Mouse (Mus musculus) myocyte (in vitro differentiated cells): ENCODE measurements around the gene Synj2. TPM values are rescaled to one million over a fixed set of nuclear protein-coding genes. Genes with fewer than 3 reads are reported as not detected.

ENCODE experiments used
- H3K27me3 ChIP-seq: one replicate; pipeline ENCODE4 v1.6.1; 2011; ENCODE audit not compliant: control insufficient read depth, insufficient read depth, insufficient read length
- H3K36me3 ChIP-seq: one replicate; pipeline ENCODE4 v1.6.1; 2011; ENCODE audit not compliant: control insufficient read depth, insufficient read depth
- H3K4me2 ChIP-seq: one replicate; pipeline ENCODE4 v1.6.1; 2011; ENCODE audit warnings: low read depth, control low read depth
- H3K4me3 ChIP-seq: one replicate; pipeline ENCODE4 v1.5.1; 2011; ENCODE audit warnings: mild to moderate bottlenecking, control low read depth, moderate library complexity
- H3K79me2 ChIP-seq: one replicate; pipeline ENCODE4 v1.6.1; 2011; ENCODE audit not compliant: control insufficient read depth, insufficient read depth
- H3ac ChIP-seq: one replicate; pipeline ENCODE4 v1.6.1; 2011; ENCODE audit not compliant: control insufficient read depth, insufficient read length
- CEBPB ChIP-seq: IDR thresholded peaks from 2 replicates; pipeline ENCODE4 v1.6.1; 2011; ENCODE audit warnings: mild to moderate bottlenecking, moderate library complexity; ENCODE audit not compliant: poor library complexity, insufficient read depth, severe bottlenecking
- E2F4 ChIP-seq: IDR thresholded peaks from one replicate; pipeline ENCODE4 v1.6.1; 2011; ENCODE audit warnings: mild to moderate bottlenecking, control low read depth, moderate library complexity; ENCODE audit not compliant: insufficient read depth
- MAX ChIP-seq: IDR thresholded peaks from one replicate; pipeline ENCODE4 v1.6.1; 2011; ENCODE audit warnings: low read depth, mild to moderate bottlenecking, control low read depth
- MYOD1 ChIP-seq, 3 experiments: IDR thresholded peaks; one replicate each; pipeline ENCODE4 v1.6.1; 2011; ENCODE audit warnings: control low read depth in 2 of 3, low read depth in 2 of 3, mild to moderate bottlenecking in 2 of 3, moderate library complexity in 1 of 3; ENCODE audit not compliant: insufficient read length in 2 of 3, control insufficient read depth in 1 of 3
- MYOG ChIP-seq, 3 experiments: IDR thresholded peaks; one replicate each; pipeline ENCODE4 v1.6.1; 2011; ENCODE audit warnings: control low read depth in 2 of 3, low read depth in 2 of 3, mild to moderate bottlenecking in 2 of 3; ENCODE audit not compliant: insufficient read length in 2 of 3, control insufficient read depth in 1 of 3, insufficient read depth in 1 of 3
- POLR2A ChIP-seq: IDR thresholded peaks from one replicate; pipeline ENCODE4 v1.6.1; 2011; ENCODE audit warnings: low read depth, mild to moderate bottlenecking, control low read depth, moderate library complexity; ENCODE audit not compliant: insufficient read length
- POLR2AphosphoS2 ChIP-seq: IDR thresholded peaks from one replicate; pipeline ENCODE4 v1.6.1; 2011; ENCODE audit warnings: low read depth, control low read depth; ENCODE audit not compliant: insufficient read length
- REST ChIP-seq: IDR thresholded peaks from one replicate; pipeline ENCODE4 v1.6.1; 2011; ENCODE audit warnings: mild to moderate bottlenecking, control low read depth, moderate library complexity; ENCODE audit not compliant: insufficient read depth, insufficient read length
- SRF ChIP-seq: IDR thresholded peaks from one replicate; pipeline ENCODE4 v1.6.1; 2011; ENCODE audit warnings: low read depth; ENCODE audit not compliant: control insufficient read depth, insufficient read length
- TCF12 ChIP-seq: IDR thresholded peaks from one replicate; pipeline ENCODE4 v1.6.1; 2011; ENCODE audit warnings: mild to moderate bottlenecking, control low read depth; ENCODE audit not compliant: poor library complexity, insufficient read depth, severe bottlenecking
- TCF3 ChIP-seq: IDR thresholded peaks from one replicate; pipeline ENCODE4 v1.6.1; 2011; ENCODE audit warnings: low read depth, control low read depth; ENCODE audit not compliant: insufficient read length
- USF1 ChIP-seq: IDR thresholded peaks from one replicate; pipeline ENCODE4 v1.6.1; 2011; ENCODE audit warnings: low read depth, mild to moderate bottlenecking, control low read depth, moderate library complexity
- polyA plus RNA-seq: library from polyadenylated mRNA; unstranded; fragments of >200 nt; fragmentation: generic; extraction: Trizol; gene quantifications from one replicate; pipeline ENCODE4 v1.2.1, GENCODE M21; 2012; ENCODE audit warnings: missing spikeins

The Synj2 gene
- polyA plus RNA-seq, 1 experiment, result 32.1 TPM

DNA sequence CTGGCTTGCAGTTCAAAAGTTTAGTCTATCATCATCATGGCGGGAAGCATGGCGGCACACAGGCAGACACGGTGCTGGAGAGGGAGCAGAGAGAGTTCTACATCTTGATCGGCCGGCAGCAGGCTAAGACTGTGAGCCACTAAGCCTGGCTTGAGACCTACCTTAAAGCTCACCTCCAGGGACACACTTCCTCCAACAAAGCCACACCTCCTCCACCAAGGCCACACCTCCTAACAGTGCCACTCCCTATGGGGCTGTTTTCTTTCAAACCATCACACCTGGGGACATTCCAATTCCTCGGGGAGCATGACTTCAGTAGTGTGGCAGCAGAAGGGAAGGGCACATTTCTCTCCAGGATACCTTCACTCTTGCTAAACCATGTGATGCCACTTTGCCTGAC, 27.5 kb downstream of the Synj2 start:
- Histone ChIP-seq H3K36me3 (no peaks in the 10 kb centered on the region), H3K27me3 (no peaks in the 10 kb centered on the region), H3K4me3 (no peak overlapping the region), H3K79me2 (peaks cover 64% of the 10 kb centered on the region), H3ac (no peak overlapping the region), H3K4me2 (no peak overlapping the region)
- TF ChIP-seq MYOD1 (IDR thresholded peaks at IDR 0.05; ENCODE audit: control insufficient read depth in 1 of 3, insufficient read length in 2 of 3, low read depth in 2 of 3) (no peak), TCF3 (no peak), SRF (no peak), E2F4 (no peak), POLR2AphosphoS2 (no peak), CEBPB (no peak), POLR2A (no peak), MYOG (IDR thresholded peaks at IDR 0.05; ENCODE audit: control insufficient read depth in 1 of 3, insufficient read depth in 1 of 3, insufficient read length in 2 of 3, low read depth in 2 of 3) (no peak), USF1 (no peak), MAX (no peak), REST (no peak), TCF12 (no peak)

- Histone ChIP-seq H3ac (no peak overlapping the region), H3K4me3 (no peak overlapping the region), H3K79me2 (peaks cover 64% of the 10 kb centered on the region), H3K4me2 (no peak overlapping the region), H3K36me3 (no peaks in the 10 kb centered on the region), H3K27me3 (no peaks in the 10 kb centered on the region)
- TF ChIP-seq MAX (no peak), MYOG (IDR thresholded peaks at IDR 0.05; ENCODE audit: control insufficient read depth in 1 of 3, insufficient read depth in 1 of 3, insufficient read length in 2 of 3, low read depth in 2 of 3) (no peak), E2F4 (no peak), TCF3 (no peak), SRF (no peak), USF1 (no peak), MYOD1 (IDR thresholded peaks at IDR 0.05; ENCODE audit: control insufficient read depth in 1 of 3, insufficient read length in 2 of 3, low read depth in 2 of 3) (no peak), POLR2A (no peak), POLR2AphosphoS2 (no peak), REST (no peak), TCF12 (no peak), CEBPB (no peak)
Measured at GRCm38 (mm10) chr17:5969246-5969645, 28.2 kb downstream of the Synj2 start.

GRCm38 (mm10) chr17:5970298-5970821, 29.3 kb downstream of the Synj2 start:
- TF ChIP-seq MYOD1 (IDR thresholded peaks at IDR 0.05; ENCODE audit: control insufficient read depth in 1 of 3, insufficient read length in 2 of 3, low read depth in 2 of 3) (no peak), SRF (no peak), TCF12 (no peak), E2F4 (no peak)
- H3K4me3 ChIP-seq, result no peak overlapping the region
- peaks cover 59% of the 10 kb centered on the region for H3K79me2 ChIP-seq
- H3K36me3 ChIP-seq, result no peaks in the 10 kb centered on the region
- no peaks in the 10 kb centered on the region for H3K27me3 ChIP-seq
- H3K4me2 ChIP-seq, result no peak overlapping the region
- no peak overlapping the region for H3ac ChIP-seq

DNA sequence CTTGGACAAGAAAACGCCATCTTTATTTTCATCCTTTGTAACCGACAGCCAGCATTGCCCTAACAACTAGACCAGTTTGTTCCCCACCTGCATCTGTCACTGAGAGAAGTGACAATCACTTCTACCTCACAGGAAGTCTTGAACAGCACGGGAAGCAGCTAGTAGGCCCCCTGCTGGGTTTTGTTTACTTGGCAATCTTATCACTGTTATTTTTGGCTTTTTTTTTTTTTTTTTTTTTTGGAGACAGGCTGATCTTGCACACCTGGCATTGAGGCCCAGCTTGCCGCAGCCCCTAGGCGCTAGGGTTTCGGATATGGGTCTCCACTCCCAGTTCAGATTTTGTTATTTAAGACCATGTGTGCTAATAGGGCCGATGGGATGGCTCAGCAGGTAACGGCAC, 32.5 kb downstream of the Synj2 start:
- TF ChIP-seq TCF3 (no peak), POLR2AphosphoS2 (no peak), MAX (no peak), USF1 (no peak), MYOG (IDR thresholded peaks at IDR 0.05; ENCODE audit: control insufficient read depth in 1 of 3, insufficient read depth in 1 of 3, insufficient read length in 2 of 3, low read depth in 2 of 3) (no peak), TCF12 (no peak), SRF (no peak), CEBPB (no peak)

More for the DNA sequence above, 32.5 kb downstream of the Synj2 start:
- Histone ChIP-seq H3K4me2 (no peak overlapping the region), H3K79me2 (peaks cover 34% of the 10 kb centered on the region), H3K4me3 (no peak overlapping the region), H3K36me3 (no peaks in the 10 kb centered on the region), H3ac (no peak overlapping the region), H3K27me3 (no peaks in the 10 kb centered on the region)
